Mouse (Mus musculus): Measurements from ENCODE around the gene Hist1h2ae. TPM values are rescaled to one million over a fixed set of nuclear protein-coding genes. Genes with fewer than 3 reads are reported as not detected.

The Hist1h2ae gene
- polyA plus RNA-seq, 1 experiment from 2014 or later: not detected

Other genes starting within 250 kb of the Hist1h2ae start
- gene Zfp322a, start 202.0 kb downstream of the Hist1h2ae start, polyA plus RNA-seq (2014; fragmentation: Illumina TruSeq; extraction: RNeasy Lipid Tissue Mini Kit (QIAGEN cat#74804); ENCODE audit: insufficient read depth, low read depth, low replicate concordance): 7.0 TPM
- 4.5 TPM for gene Abt1, start 147.4 kb downstream of the Hist1h2ae start, polyA plus RNA-seq (2014; fragmentation: Illumina TruSeq; extraction: RNeasy Lipid Tissue Mini Kit (QIAGEN cat#74804); ENCODE audit: insufficient read depth, low read depth, low replicate concordance)
- gene Btn1a1, start 105.3 kb downstream of the Hist1h2ae start, polyA plus RNA-seq (2014; fragmentation: Illumina TruSeq; extraction: RNeasy Lipid Tissue Mini Kit (QIAGEN cat#74804); ENCODE audit: insufficient read depth, low read depth, low replicate concordance): not detected
- gene Btn2a2, start 82.4 kb downstream of the Hist1h2ae start, polyA plus RNA-seq (2014; fragmentation: Illumina TruSeq; extraction: RNeasy Lipid Tissue Mini Kit (QIAGEN cat#74804); ENCODE audit: insufficient read depth, low read depth, low replicate concordance): not detected
- gene Hist1h4h, start 40.2 kb downstream of the Hist1h2ae start, polyA plus RNA-seq (2014; fragmentation: Illumina TruSeq; extraction: RNeasy Lipid Tissue Mini Kit (QIAGEN cat#74804); ENCODE audit: insufficient read depth, low read depth, low replicate concordance): 16.1 TPM
- gene Hist1h2af, start 37.3 kb downstream of the Hist1h2ae start, polyA plus RNA-seq (2014; fragmentation: Illumina TruSeq; extraction: RNeasy Lipid Tissue Mini Kit (QIAGEN cat#74804); ENCODE audit: insufficient read depth, low read depth, low replicate concordance): not detected
- gene Hist1h3g, start 35.8 kb downstream of the Hist1h2ae start, polyA plus RNA-seq (2014; fragmentation: Illumina TruSeq; extraction: RNeasy Lipid Tissue Mini Kit (QIAGEN cat#74804); ENCODE audit: insufficient read depth, low read depth, low replicate concordance): not detected
- gene Hist1h2bh, start 27.8 kb downstream of the Hist1h2ae start, polyA plus RNA-seq (2014; fragmentation: Illumina TruSeq; extraction: RNeasy Lipid Tissue Mini Kit (QIAGEN cat#74804); ENCODE audit: insufficient read depth, low read depth, low replicate concordance): 0.28 TPM
- gene Hist1h3f, start 27.2 kb downstream of the Hist1h2ae start, polyA plus RNA-seq (2014; fragmentation: Illumina TruSeq; extraction: RNeasy Lipid Tissue Mini Kit (QIAGEN cat#74804); ENCODE audit: insufficient read depth, low read depth, low replicate concordance): not detected
- not detected for gene Hist1h4f, start 19.6 kb downstream of the Hist1h2ae start, polyA plus RNA-seq (2014; fragmentation: Illumina TruSeq; extraction: RNeasy Lipid Tissue Mini Kit (QIAGEN cat#74804); ENCODE audit: insufficient read depth, low read depth, low replicate concordance)
- 0.08 TPM for gene Hist1h1d, start 18.0 kb downstream of the Hist1h2ae start, polyA plus RNA-seq (2014; fragmentation: Illumina TruSeq; extraction: RNeasy Lipid Tissue Mini Kit (QIAGEN cat#74804); ENCODE audit: insufficient read depth, low read depth, low replicate concordance)
- not detected for gene Hist1h3e, start 8.9 kb downstream of the Hist1h2ae start, polyA plus RNA-seq (2014; fragmentation: Illumina TruSeq; extraction: RNeasy Lipid Tissue Mini Kit (QIAGEN cat#74804); ENCODE audit: insufficient read depth, low read depth, low replicate concordance)
- 1.5 TPM for gene Hist1h2bg, start 176 bp upstream of the Hist1h2ae start, polyA plus RNA-seq (2014; fragmentation: Illumina TruSeq; extraction: RNeasy Lipid Tissue Mini Kit (QIAGEN cat#74804); ENCODE audit: insufficient read depth, low read depth, low replicate concordance)
- gene Hist1h2bf, start 3.0 kb upstream of the Hist1h2ae start, polyA plus RNA-seq (2014; fragmentation: Illumina TruSeq; extraction: RNeasy Lipid Tissue Mini Kit (QIAGEN cat#74804); ENCODE audit: insufficient read depth, low read depth, low replicate concordance): not detected
- not detected for gene Hist1h2ad, start 3.2 kb upstream of the Hist1h2ae start, polyA plus RNA-seq (2014; fragmentation: Illumina TruSeq; extraction: RNeasy Lipid Tissue Mini Kit (QIAGEN cat#74804); ENCODE audit: insufficient read depth, low read depth, low replicate concordance)
- gene Hist1h3d, start 4.5 kb upstream of the Hist1h2ae start, polyA plus RNA-seq (2014; fragmentation: Illumina TruSeq; extraction: RNeasy Lipid Tissue Mini Kit (QIAGEN cat#74804); ENCODE audit: insufficient read depth, low read depth, low replicate concordance): 1.1 TPM
- not detected for gene Hist1h4d, start 10.4 kb upstream of the Hist1h2ae start, polyA plus RNA-seq (2014; fragmentation: Illumina TruSeq; extraction: RNeasy Lipid Tissue Mini Kit (QIAGEN cat#74804); ENCODE audit: insufficient read depth, low read depth, low replicate concordance)
- 2.7 TPM for gene Hist1h2be, start 49.9 kb upstream of the Hist1h2ae start, polyA plus RNA-seq (2014; fragmentation: Illumina TruSeq; extraction: RNeasy Lipid Tissue Mini Kit (QIAGEN cat#74804); ENCODE audit: insufficient read depth, low read depth, low replicate concordance)
- 0.40 TPM for gene Hist1h1e, start 51.3 kb upstream of the Hist1h2ae start, polyA plus RNA-seq (2014; fragmentation: Illumina TruSeq; extraction: RNeasy Lipid Tissue Mini Kit (QIAGEN cat#74804); ENCODE audit: insufficient read depth, low read depth, low replicate concordance)
- gene Hist1h2ac, start 112.7 kb upstream of the Hist1h2ae start, polyA plus RNA-seq (2014; fragmentation: Illumina TruSeq; extraction: RNeasy Lipid Tissue Mini Kit (QIAGEN cat#74804); ENCODE audit: insufficient read depth, low read depth, low replicate concordance): 0.25 TPM
- gene Hist1h2bc, start 113.0 kb upstream of the Hist1h2ae start, polyA plus RNA-seq (2014; fragmentation: Illumina TruSeq; extraction: RNeasy Lipid Tissue Mini Kit (QIAGEN cat#74804); ENCODE audit: insufficient read depth, low read depth, low replicate concordance): 123 TPM
- not detected for gene Hist1h1t, start 124.6 kb upstream of the Hist1h2ae start, polyA plus RNA-seq (2014; fragmentation: Illumina TruSeq; extraction: RNeasy Lipid Tissue Mini Kit (QIAGEN cat#74804); ENCODE audit: insufficient read depth, low read depth, low replicate concordance)
- gene Hist1h4c, start 127.2 kb upstream of the Hist1h2ae start, polyA plus RNA-seq (2014; fragmentation: Illumina TruSeq; extraction: RNeasy Lipid Tissue Mini Kit (QIAGEN cat#74804); ENCODE audit: insufficient read depth, low read depth, low replicate concordance): 0.68 TPM
- gene Hfe, start 139.6 kb upstream of the Hist1h2ae start, polyA plus RNA-seq (2014; fragmentation: Illumina TruSeq; extraction: RNeasy Lipid Tissue Mini Kit (QIAGEN cat#74804); ENCODE audit: insufficient read depth, low read depth, low replicate concordance): 21.9 TPM
- 58.8 TPM for gene Hist1h1c, start 167.6 kb upstream of the Hist1h2ae start, polyA plus RNA-seq (2014; fragmentation: Illumina TruSeq; extraction: RNeasy Lipid Tissue Mini Kit (QIAGEN cat#74804); ENCODE audit: insufficient read depth, low read depth, low replicate concordance)
- not detected for gene Hist1h3c, start 174.4 kb upstream of the Hist1h2ae start, polyA plus RNA-seq (2014; fragmentation: Illumina TruSeq; extraction: RNeasy Lipid Tissue Mini Kit (QIAGEN cat#74804); ENCODE audit: insufficient read depth, low read depth, low replicate concordance)
- not detected for gene Hist1h2bb, start 175.5 kb upstream of the Hist1h2ae start, polyA plus RNA-seq (2014; fragmentation: Illumina TruSeq; extraction: RNeasy Lipid Tissue Mini Kit (QIAGEN cat#74804); ENCODE audit: insufficient read depth, low read depth, low replicate concordance)
- gene Hist1h2ab, start 179.9 kb upstream of the Hist1h2ae start, polyA plus RNA-seq (2014; fragmentation: Illumina TruSeq; extraction: RNeasy Lipid Tissue Mini Kit (QIAGEN cat#74804); ENCODE audit: insufficient read depth, low read depth, low replicate concordance): not detected
- gene Hist1h3b, start 181.0 kb upstream of the Hist1h2ae start, polyA plus RNA-seq (2014; fragmentation: Illumina TruSeq; extraction: RNeasy Lipid Tissue Mini Kit (QIAGEN cat#74804); ENCODE audit: insufficient read depth, low read depth, low replicate concordance): not detected
- not detected for gene Hist1h4b, start 185.8 kb upstream of the Hist1h2ae start, polyA plus RNA-seq (2014; fragmentation: Illumina TruSeq; extraction: RNeasy Lipid Tissue Mini Kit (QIAGEN cat#74804); ENCODE audit: insufficient read depth, low read depth, low replicate concordance)
- not detected for gene Hist1h4a, start 190.0 kb upstream of the Hist1h2ae start, polyA plus RNA-seq (2014; fragmentation: Illumina TruSeq; extraction: RNeasy Lipid Tissue Mini Kit (QIAGEN cat#74804); ENCODE audit: insufficient read depth, low read depth, low replicate concordance)
- gene Hist1h3a, start 191.2 kb upstream of the Hist1h2ae start, polyA plus RNA-seq (2014; fragmentation: Illumina TruSeq; extraction: RNeasy Lipid Tissue Mini Kit (QIAGEN cat#74804); ENCODE audit: insufficient read depth, low read depth, low replicate concordance): not detected
- not detected for gene Hist1h1a, start 192.4 kb upstream of the Hist1h2ae start, polyA plus RNA-seq (2014; fragmentation: Illumina TruSeq; extraction: RNeasy Lipid Tissue Mini Kit (QIAGEN cat#74804); ENCODE audit: insufficient read depth, low read depth, low replicate concordance)
- gene Trim38, start 198.7 kb upstream of the Hist1h2ae start, polyA plus RNA-seq (2014; fragmentation: Illumina TruSeq; extraction: RNeasy Lipid Tissue Mini Kit (QIAGEN cat#74804); ENCODE audit: insufficient read depth, low read depth, low replicate concordance): not detected
- 0.34 TPM for gene Slc17a2, start 235.8 kb upstream of the Hist1h2ae start, polyA plus RNA-seq (2014; fragmentation: Illumina TruSeq; extraction: RNeasy Lipid Tissue Mini Kit (QIAGEN cat#74804); ENCODE audit: insufficient read depth, low read depth, low replicate concordance)